Mouse (Mus musculus): ENCODE measurements around the gene Brpf3. TPM values are rescaled to one million over a fixed set of nuclear protein-coding genes. Genes with fewer than 3 reads are reported as not detected.

Brpf3 gene
- total and polyA plus RNA-seq, 3 experiments = 0.40 to 12.1 (median 1.5) TPM

GRCm38 (mm10) chr17:28769121-28769874, 31.6 kb upstream of the Brpf3 start, which contains the start of gene Mapk13:
TSS of gene Mapk13 (plus strand) at chr17:28769297.
- dilution Hi-C loops (cut with MboI; ENCODE audit: extremely low pct_ligation_motif_present, extremely low pct_unique_long_range_greater_than_20kb, low sequenced_read_pairs) = no loop called here
- no peak within 1 kb of the TSS for H3K4me3 ChIP-seq (replicated peaks in 1 of 3; ENCODE audit: low read depth in 2 of 3, low read length in 2 of 3, poor library complexity in 1 of 3)
- in situ Hi-C loops (cut with MboI; ENCODE audit: low pct_ligation_motif_present, low pct_unique_long_range_greater_than_20kb, low sequenced_read_pairs) = no loop called here
- H3K79me2 ChIP-seq (replicated peaks; ENCODE audit: control insufficient read depth, extremely low read depth, insufficient read depth, poor library complexity, severe bottlenecking) = no peaks in the 10 kb centered on the region
- H3K4me2 ChIP-seq (ENCODE audit: insufficient read depth, low read depth, poor library complexity, severe bottlenecking) = no peak within 1 kb of the TSS
- peaks cover 4% of the 10 kb centered on the region for H3K9me3 ChIP-seq (replicated peaks; ENCODE audit: low read length)
- no peak for DNase-seq (ENCODE audit: extremely low read depth)
- peaks cover 34% of the 10 kb centered on the region for H3K27me3 ChIP-seq (replicated peaks)
- TF ChIP-seq ZKSCAN1 (IDR thresholded peaks at IDR 0.05; ENCODE audit: borderline replicate concordance, low read depth, low read length) (no peak), CHD2 (IDR thresholded peaks at IDR 0.05; ENCODE audit: low read length) (no peak), ETS1 (conservative IDR thresholded peaks at IDR 0.05; ENCODE audit: low read depth, low read length) (no peak), JUN (IDR thresholded peaks at IDR 0.05; ENCODE audit: insufficient read depth, low read depth, low read length) (no peak), UBTF (IDR thresholded peaks at IDR 0.05; ENCODE audit: low read depth, low read length) (no peak), KAT2A (IDR thresholded peaks at IDR 0.05; ENCODE audit: insufficient replicate concordance, low read length) (no peak), ZMIZ1 (IDR thresholded peaks at IDR 0.05; ENCODE audit: low read depth, low read length) (no peak), NRF1 (IDR thresholded peaks at IDR 0.05; ENCODE audit: low read depth, low read length) (no peak), IRF4 (IDR thresholded peaks at IDR 0.05; ENCODE audit: low read depth, low read length) (no peak), BHLHE40 (IDR thresholded peaks at IDR 0.05; ENCODE audit: low read depth, low read length) (no peak), JUND (conservative IDR thresholded peaks at IDR 0.05; ENCODE audit: low read depth, low read length) (no peak), POLR2A (IDR thresholded peaks at IDR 0.05; ENCODE audit: low read depth, low read length) (no peak), NELFE (IDR thresholded peaks at IDR 0.05; ENCODE audit: low read depth, low read length) (no peak), E2F4 (IDR thresholded peaks at IDR 0.05; ENCODE audit: insufficient replicate concordance, low read depth, low read length) (no peak), USF1 (IDR thresholded peaks at IDR 0.05; ENCODE audit: low read depth, low read length) (no peak), MAX (IDR thresholded peaks at IDR 0.05; ENCODE audit: low read length) (no peak), EP300 (IDR thresholded peaks at IDR 0.05; ENCODE audit: low read length) (no peak), CTCF (conservative IDR thresholded peaks at IDR 0.05 in 1 of 2, IDR thresholded peaks at IDR 0.05 in 1 of 2; ENCODE audit: low read depth in 2 of 2, low read length in 2 of 2) (no peak)
- H3K36me3 ChIP-seq (replicated peaks in 1 of 2; ENCODE audit: control insufficient read depth in 1 of 2, insufficient read depth in 1 of 2, low read length in 1 of 2) = no peaks in the 10 kb centered on the region
- no peak within 1 kb of the TSS for H3K27ac ChIP-seq (ENCODE audit: insufficient read depth, low read depth)
- no peaks in the 10 kb centered on the region for H3K4me1 ChIP-seq (ENCODE audit: control insufficient read depth in 1 of 2, insufficient read depth in 2 of 2)
- H3K9ac ChIP-seq (ENCODE audit: insufficient read depth, low read depth) = no peak within 1 kb of the TSS

- Histone ChIP-seq H3K36me3 (replicated peaks in 1 of 2; ENCODE audit: control insufficient read depth in 1 of 2, insufficient read depth in 1 of 2, low read length in 1 of 2) (no peaks in the 10 kb centered on the region), H3K79me2 (replicated peaks; ENCODE audit: control insufficient read depth, extremely low read depth, insufficient read depth, poor library complexity, severe bottlenecking) (no peaks in the 10 kb centered on the region), H3K4me2 (ENCODE audit: insufficient read depth, low read depth, poor library complexity, severe bottlenecking) (no peak overlapping the region), H3K4me1 (ENCODE audit: control insufficient read depth in 1 of 2, insufficient read depth in 2 of 2) (no peaks in the 10 kb centered on the region), H3K9ac (ENCODE audit: insufficient read depth, low read depth) (no peak overlapping the region), H3K27me3 (replicated peaks) (peaks cover 34% of the 10 kb centered on the region), H3K27ac (ENCODE audit: insufficient read depth, low read depth) (no peak overlapping the region), H3K9me3 (replicated peaks; ENCODE audit: low read length) (peaks cover 5% of the 10 kb centered on the region), H3K4me3 (replicated peaks in 1 of 3; ENCODE audit: low read depth in 2 of 3, low read length in 2 of 3, poor library complexity in 1 of 3) (no peak overlapping the region)
- TF ChIP-seq ETS1 (conservative IDR thresholded peaks at IDR 0.05; ENCODE audit: low read depth, low read length) (no peak), ZC3H11A (IDR thresholded peaks at IDR 0.05; ENCODE audit: low read depth, low read length) (no peak), JUND (conservative IDR thresholded peaks at IDR 0.05; ENCODE audit: low read depth, low read length) (no peak), HCFC1 (IDR thresholded peaks at IDR 0.05; ENCODE audit: low read depth, low read length) (no peak), GABPA (IDR thresholded peaks at IDR 0.05; ENCODE audit: insufficient replicate concordance, low read depth, low read length) (no peak), MAX (IDR thresholded peaks at IDR 0.05; ENCODE audit: low read length) (no peak), MYC (IDR thresholded peaks at IDR 0.05; ENCODE audit: low read depth, low read length) (no peak)
- dilution Hi-C loops (cut with MboI; ENCODE audit: extremely low pct_ligation_motif_present, extremely low pct_unique_long_range_greater_than_20kb, low sequenced_read_pairs) = no loop called here
- in situ Hi-C loops (cut with MboI; ENCODE audit: low pct_ligation_motif_present, low pct_unique_long_range_greater_than_20kb, low sequenced_read_pairs) = loop anchor here (10.0 kb wide), 1 partner anchor 105 kb away; no protein-coding TSS in a partner anchor
- DNase-seq (ENCODE audit: extremely low read depth) = no peak
These were observed 30.9 kb upstream of the Brpf3 start for GRCm38 (mm10) chr17:28769875-28770421.
